Mouse (Mus musculus) forebrain, embryonic 14.5 days (tissue): ENCODE measurements around the gene Drc7. TPM values are rescaled to one million over a fixed set of nuclear protein-coding genes. Genes with fewer than 3 reads are reported as not detected.
"Not testable (repeated sequence)": the region's sequence is repeated elsewhere in the genome, so short reads cannot be mapped to it uniquely, and the experiment has no call there.

Source experiments
- ATAC-seq: fragments of 200-750 bp; cut with Nextera tagmentation; 2 replicates; pipeline ENCODE4 v1.8.0; 2017; ENCODE audit warnings: mild to moderate bottlenecking, moderate library complexity
- DNase-seq: peaks from one replicate; pipeline ENCODE4 v3.0.0-alpha.2; 2015; ENCODE audit warnings: low spot score
- H3K27ac ChIP-seq: fragments of 300-500 bp; sonication (generic); 2 replicates; pipeline ENCODE4 v1.5.1; 2014; ENCODE audit warnings: low read depth, mild to moderate bottlenecking, control low read depth, low read length, moderate library complexity
- H3K27me3 ChIP-seq: fragments of 300-500 bp; sonication (generic); replicated peaks from 2 replicates; pipeline ENCODE4 v1.6.1; 2014; ENCODE audit warnings: low read length, control low read depth, mixed read lengths; ENCODE audit not compliant: control insufficient read depth, insufficient read depth
- H3K36me3 ChIP-seq: fragments of 300-500 bp; sonication (generic); 2 replicates; pipeline ENCODE4 v1.6.1; 2014; ENCODE audit warnings: low read length, control low read depth; ENCODE audit not compliant: control insufficient read depth, insufficient read depth
- H3K4me1 ChIP-seq: fragments of 300-500 bp; sonication (generic); 2 replicates; pipeline ENCODE4 v1.6.1; 2014; ENCODE audit warnings: antibody characterized with exemption, low read length, control low read depth; ENCODE audit not compliant: control insufficient read depth, insufficient read depth
- H3K4me2 ChIP-seq: fragments of 300-500 bp; sonication (generic); 2 replicates; pipeline ENCODE4 v1.6.1; 2014; ENCODE audit warnings: mild to moderate bottlenecking, control low read depth, low read length
- H3K4me3 ChIP-seq: fragments of 300-500 bp; sonication (generic); 2 replicates; pipeline ENCODE4 v1.5.1; 2014; ENCODE audit warnings: low read depth, low read length, control low read depth
- H3K9ac ChIP-seq: fragments of 300-500 bp; sonication (generic); 2 replicates; pipeline ENCODE4 v1.6.1; 2014; ENCODE audit warnings: mild to moderate bottlenecking, low read length, control low read depth, moderate library complexity
- H3K9me3 ChIP-seq: fragments of 300-500 bp; sonication (generic); replicated peaks from 2 replicates; pipeline ENCODE4 v1.6.1; 2016; ENCODE audit warnings: low read length, control low read depth, mixed read lengths; ENCODE audit not compliant: control insufficient read depth
- WGBS: fragments of 180-500 bp; shearing (Covaris S2); extraction: QIAGEN DNeasy Blood & Tissue Kit; methylation state at CpG from one replicate; pipeline ENCODE4 v1.1.7; 2014; 5-methylcytosine and 5-hydroxymethylcytosine counted together
- polyA plus RNA-seq: library from polyadenylated mRNA; unstranded; fragments of >200 nt; fragmentation: Nextera tagmentation; extraction: Ambion mirVana; gene quantifications from 2 replicates; pipeline ENCODE4 v1.2.1, GENCODE M21; 2014

The Drc7 gene
- polyA plus RNA-seq, 1 experiment from 2014 or later = 0.71 TPM

GRCm38 (mm10) chr8:95024387-95024786 lies 30.5 kb upstream of the Drc7 start:
- Histone ChIP-seq H3K9ac (no peak overlapping the region), H3K4me3 (no peak overlapping the region), H3K27ac (no peak overlapping the region), H3K4me1 (no peaks in the 10 kb centered on the region), H3K36me3 (no peaks in the 10 kb centered on the region), H3K9me3 (no peaks in the 10 kb centered on the region), H3K4me2 (no peak overlapping the region), H3K27me3 (no peaks in the 10 kb centered on the region)
- no peak for DNase-seq
- 93% methylated on average over 4 of the region's 4 CpGs for WGBS
- ATAC-seq = no peak

DNA sequence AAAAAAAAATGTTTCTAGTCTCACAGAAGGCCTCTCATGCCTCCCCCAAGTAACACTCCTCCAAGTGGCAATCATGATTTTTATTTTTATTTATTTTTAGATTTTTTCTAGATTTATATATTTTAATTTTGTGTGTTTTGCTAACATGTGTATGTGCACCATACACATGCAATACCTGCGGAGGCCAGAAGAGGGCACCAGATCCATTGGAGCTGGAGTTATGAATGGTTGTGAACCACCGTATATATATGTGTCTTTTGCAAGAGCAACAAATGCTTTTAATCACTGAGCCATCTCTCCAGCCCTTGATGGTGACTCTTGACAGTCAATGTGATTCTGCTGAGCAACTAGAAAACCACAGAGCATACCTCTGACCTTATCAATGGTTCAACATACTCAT lies 29.5 kb upstream of the Drc7 start:
- Histone ChIP-seq H3K4me3 (no peak overlapping the region), H3K36me3 (no peaks in the 10 kb centered on the region), H3K27me3 (no peaks in the 10 kb centered on the region), H3K4me1 (no peaks in the 10 kb centered on the region), H3K4me2 (no peak overlapping the region), H3K9me3 (no peaks in the 10 kb centered on the region), H3K27ac (no peak overlapping the region), H3K9ac (no peak overlapping the region)
- no peak for DNase-seq
- ATAC-seq = no peak
- 74% methylated on average over 2 of the region's 2 CpGs for WGBS

GRCm38 (mm10) chr8:95028391-95028790 lies 26.5 kb upstream of the Drc7 start:
- not testable (repeated sequence) for H3K9ac ChIP-seq, ATAC-seq, H3K27me3 ChIP-seq, H3K4me1 ChIP-seq, H3K36me3 ChIP-seq, H3K27ac ChIP-seq, H3K9me3 ChIP-seq, DNase-seq, H3K4me3 ChIP-seq, H3K4me2 ChIP-seq
- WGBS = 52% methylated on average over 7 of the region's 7 CpGs

DNA sequence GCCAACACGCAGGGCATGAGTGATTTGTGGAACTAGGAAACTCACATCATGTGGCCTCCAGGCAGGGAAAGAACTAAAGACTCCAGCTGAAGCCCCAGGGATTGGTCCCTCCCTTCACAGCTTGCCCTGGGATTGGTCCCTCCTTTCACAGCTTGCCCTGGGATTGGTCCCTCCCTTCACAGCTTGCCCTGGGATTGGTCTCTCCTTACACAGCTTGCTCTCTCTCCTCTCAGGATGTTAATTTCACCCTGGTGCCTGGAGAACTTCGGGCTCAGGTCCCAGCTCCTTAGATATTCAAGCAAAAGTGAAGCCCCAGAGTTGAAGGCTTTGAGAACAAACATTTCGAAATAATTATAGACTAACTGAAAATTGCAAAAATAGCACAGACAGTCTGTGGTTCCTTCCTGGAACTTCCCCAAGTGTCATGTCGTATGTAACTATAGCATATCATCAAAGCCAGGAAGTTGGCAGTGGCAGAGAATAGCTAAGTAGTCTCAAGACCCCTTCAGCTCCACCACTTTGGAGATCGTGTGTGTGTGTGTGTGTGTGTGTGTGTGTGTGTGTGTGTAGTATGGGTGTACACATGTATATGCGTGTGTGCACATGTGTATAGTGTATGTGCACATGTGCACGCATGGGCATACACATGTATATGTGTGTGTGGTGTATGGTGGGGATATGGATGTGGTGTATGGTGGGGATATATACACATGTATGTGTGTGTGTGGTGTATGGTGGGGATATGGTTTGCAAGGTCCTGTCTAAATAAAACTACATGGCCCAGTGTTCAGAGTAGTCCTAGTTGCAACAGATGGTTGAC lies 17.6 kb upstream of the Drc7 start:
- H3K27me3 ChIP-seq = no peaks in the 10 kb centered on the region
- WGBS = 67% methylated on average over 7 of the region's 7 CpGs
- H3K36me3 ChIP-seq = no peaks in the 10 kb centered on the region
- DNase-seq (peak; percentile 44), ATAC-seq (peak; percentile 68)
- no peak overlapping the region for H3K4me2 ChIP-seq
- H3K4me1 ChIP-seq = no peaks in the 10 kb centered on the region
- no peak overlapping the region for H3K27ac ChIP-seq
- no peaks in the 10 kb centered on the region for H3K9me3 ChIP-seq
- no peak overlapping the region for H3K4me3 ChIP-seq
- no peak overlapping the region for H3K9ac ChIP-seq

DNA sequence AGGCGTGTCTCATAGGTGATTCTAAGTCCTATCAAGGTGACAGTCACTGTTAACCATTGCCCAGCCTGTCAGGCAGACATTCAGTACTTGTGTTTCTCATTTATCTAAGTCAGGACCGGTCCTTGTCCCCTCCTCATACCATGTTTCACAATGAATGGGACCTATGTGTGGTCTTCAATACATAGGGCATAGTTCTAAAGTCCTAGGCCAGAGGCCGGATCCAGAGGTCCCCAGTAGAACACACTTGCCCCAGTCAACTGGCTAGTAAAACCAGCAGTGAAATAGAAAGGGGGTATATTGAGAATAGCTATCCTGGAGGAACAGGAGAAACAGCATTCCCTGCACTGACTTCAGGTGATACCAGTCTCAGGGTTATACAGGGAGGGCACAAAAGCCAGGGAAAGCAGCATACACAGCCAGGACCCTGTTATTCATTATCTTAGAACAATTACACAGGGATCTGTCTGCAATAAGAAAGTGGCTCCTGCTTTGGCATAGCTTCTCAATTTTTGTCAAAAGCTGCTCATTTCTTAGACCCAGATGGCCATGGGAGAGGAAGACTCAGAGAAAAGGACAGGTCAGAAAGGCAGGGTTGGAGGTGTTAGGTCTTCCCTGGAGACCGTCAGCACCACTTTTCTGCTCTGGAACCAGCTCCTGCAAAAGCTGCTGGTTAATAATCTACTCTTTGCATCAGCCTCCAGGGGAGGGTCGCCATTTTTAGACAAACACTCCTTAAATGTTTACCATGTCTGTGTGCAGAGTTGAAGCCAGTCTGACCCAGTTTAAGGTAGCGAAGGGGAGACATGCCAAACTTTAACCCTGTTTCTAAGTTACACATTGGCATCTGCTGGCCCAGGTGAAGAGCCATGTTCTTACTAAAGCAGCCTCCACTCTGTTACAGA lies 12.8 kb upstream of the Drc7 start:
- no peak for ATAC-seq
- no peak overlapping the region for H3K4me2 ChIP-seq
- no peak overlapping the region for H3K27ac ChIP-seq
- H3K4me1 ChIP-seq = no peaks in the 10 kb centered on the region
- no peak overlapping the region for H3K9ac ChIP-seq
- no peak for DNase-seq
- 74% methylated on average over 6 of the region's 6 CpGs for WGBS
- H3K4me3 ChIP-seq = no peak overlapping the region
- no peaks in the 10 kb centered on the region for H3K27me3 ChIP-seq
- no peaks in the 10 kb centered on the region for H3K9me3 ChIP-seq
- no peaks in the 10 kb centered on the region for H3K36me3 ChIP-seq

- Histone ChIP-seq H3K27ac (no peak overlapping the region), H3K4me3 (no peak overlapping the region), H3K9ac (no peak overlapping the region), H3K4me1 (no peaks in the 10 kb centered on the region), H3K27me3 (no peaks in the 10 kb centered on the region), H3K9me3 (no peaks in the 10 kb centered on the region), H3K36me3 (no peaks in the 10 kb centered on the region), H3K4me2 (no peak overlapping the region)
- 74% methylated on average over 4 of the region's 4 CpGs for WGBS
- no peak for DNase-seq
- ATAC-seq = no peak
Measured at GRCm38 (mm10) chr8:95044811-95045210, 10.1 kb upstream of the Drc7 start.

- H3K36me3 ChIP-seq = no peaks in the 10 kb centered on the region
- no peaks in the 10 kb centered on the region for H3K4me1 ChIP-seq
- H3K9me3 ChIP-seq = no peaks in the 10 kb centered on the region
- no peak overlapping the region for H3K4me3 ChIP-seq
- H3K4me2 ChIP-seq = no peak overlapping the region
- no peaks in the 10 kb centered on the region for H3K27me3 ChIP-seq
- DNase-seq = no peak
- no peak overlapping the region for H3K27ac ChIP-seq
- WGBS = 70% methylated on average over 3 of the region's 3 CpGs
- no peak overlapping the region for H3K9ac ChIP-seq
- ATAC-seq = no peak
Measured at GRCm38 (mm10) chr8:95046982-95047381, 7.9 kb upstream of the Drc7 start.

DNA sequence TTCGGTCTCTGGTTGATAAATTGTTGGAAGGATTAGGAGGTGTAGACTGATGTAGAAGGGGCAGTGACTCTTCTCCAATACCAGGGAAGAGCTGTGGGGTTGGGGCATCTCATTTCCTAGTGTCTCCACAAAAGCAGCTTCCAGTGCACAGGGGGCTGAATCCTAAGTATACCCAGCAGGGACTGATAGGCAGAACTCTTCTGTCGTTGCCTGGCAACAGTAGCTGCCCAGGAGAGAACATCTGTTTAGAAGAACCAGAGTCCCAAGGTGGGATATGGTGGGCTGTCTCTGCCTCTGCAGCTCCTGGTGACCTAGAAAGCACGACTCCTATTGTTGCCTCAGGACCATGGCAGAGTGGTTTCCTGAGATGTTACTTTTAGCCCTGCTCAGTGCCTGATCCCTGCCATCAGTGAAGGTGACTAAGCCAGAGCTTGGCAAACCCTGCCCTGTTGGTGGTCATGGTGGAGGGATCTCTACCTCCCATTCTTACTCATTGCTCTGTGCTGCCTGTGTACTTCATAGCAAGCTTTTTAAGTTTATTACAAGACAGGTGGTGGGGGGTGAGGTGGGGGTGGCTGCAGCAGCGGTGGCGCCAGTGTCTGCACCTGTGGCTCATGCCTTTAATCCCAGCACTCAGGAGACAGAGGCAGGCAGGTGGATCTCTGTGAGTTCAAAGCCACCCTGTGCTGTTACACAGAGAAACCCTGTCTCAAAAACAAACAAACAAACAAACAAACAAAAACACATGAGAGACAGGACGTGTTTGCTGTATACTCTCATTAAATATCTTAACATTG lies 6.8 kb upstream of the Drc7 start:
- no peak overlapping the region for H3K27ac ChIP-seq
- ATAC-seq = no peak
- H3K4me3 ChIP-seq = no peak overlapping the region
- no peak overlapping the region for H3K4me2 ChIP-seq
- 68% methylated on average over 6 of the region's 6 CpGs for WGBS
- H3K9ac ChIP-seq = no peak overlapping the region
- H3K4me1 ChIP-seq = no peaks in the 10 kb centered on the region
- no peaks in the 10 kb centered on the region for H3K9me3 ChIP-seq
- no peaks in the 10 kb centered on the region for H3K36me3 ChIP-seq
- no peaks in the 10 kb centered on the region for H3K27me3 ChIP-seq
- DNase-seq = no peak
